Mouse (Mus musculus) frontal cortex, postnatal 36 days (tissue): ENCODE data around the gene Apbb2.
"Not testable (repeated sequence)": the region's sequence is repeated elsewhere in the genome, so short reads cannot be mapped to it uniquely, and the experiment has no call there.

ENCODE experiments used
- DNase-seq, 2 experiments: peaks; one replicate each; pipeline ENCODE4 v3.0.0; 2022; ENCODE audit warnings: low spot score in 2 of 2

The Apbb2 gene

GRCm38 (mm10) chr5:66298856-66299255, 319.7 kb downstream of the Apbb2 start:
- DNase-seq = no peak

GRCm38 (mm10) chr5:66296116-66296515, 322.5 kb downstream of the Apbb2 start:
- DNase-seq = no peak

GRCm38 (mm10) chr5:66294952-66295351, 323.6 kb downstream of the Apbb2 start:
- no peak for DNase-seq

- no peak for DNase-seq
Measured at GRCm38 (mm10) chr5:66294106-66294625, 324.4 kb downstream of the Apbb2 start.

- DNase-seq = no peak
Measured at GRCm38 (mm10) chr5:66280742-66281141, 337.8 kb downstream of the Apbb2 start.

DNA sequence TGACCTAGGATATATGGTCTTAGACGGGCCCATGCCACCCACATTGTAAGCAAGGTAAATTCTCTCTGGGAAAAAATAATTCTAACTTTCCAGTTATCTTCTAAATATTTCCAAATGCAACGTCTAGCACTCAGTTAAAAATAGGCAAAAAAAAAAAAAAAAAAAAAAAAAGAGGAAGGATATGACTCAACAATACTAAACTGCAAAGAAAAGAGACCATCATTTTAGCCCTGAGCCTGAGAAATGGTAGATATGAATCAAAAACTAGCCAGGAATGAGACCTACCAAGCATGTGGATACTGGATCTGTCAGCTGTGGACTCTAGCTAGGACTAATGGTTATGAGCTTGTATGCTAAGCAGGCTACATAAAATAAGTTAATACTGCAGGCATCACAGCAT, 338.9 kb downstream of the Apbb2 start:
- no peak for DNase-seq

DNA sequence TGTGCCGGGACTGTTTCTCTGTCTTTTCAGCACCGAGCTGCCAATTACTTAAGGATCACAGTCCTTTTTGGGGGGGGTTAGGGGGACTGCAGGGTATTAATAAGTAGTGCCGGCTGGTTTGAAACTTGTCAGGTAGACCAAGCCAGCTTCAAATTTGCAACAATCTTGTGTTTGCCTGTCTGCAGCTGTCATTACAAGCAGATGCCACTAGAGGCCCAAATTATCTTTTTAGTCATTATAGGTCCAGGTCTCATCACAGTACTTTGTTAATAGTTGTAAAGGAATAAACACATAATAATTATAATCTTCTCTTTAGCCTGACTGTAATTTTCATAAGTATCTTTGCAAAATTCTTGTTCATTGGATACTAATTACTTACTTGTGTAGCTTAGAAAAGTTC, 344.2 kb downstream of the Apbb2 start:
- no peak for DNase-seq

DNA sequence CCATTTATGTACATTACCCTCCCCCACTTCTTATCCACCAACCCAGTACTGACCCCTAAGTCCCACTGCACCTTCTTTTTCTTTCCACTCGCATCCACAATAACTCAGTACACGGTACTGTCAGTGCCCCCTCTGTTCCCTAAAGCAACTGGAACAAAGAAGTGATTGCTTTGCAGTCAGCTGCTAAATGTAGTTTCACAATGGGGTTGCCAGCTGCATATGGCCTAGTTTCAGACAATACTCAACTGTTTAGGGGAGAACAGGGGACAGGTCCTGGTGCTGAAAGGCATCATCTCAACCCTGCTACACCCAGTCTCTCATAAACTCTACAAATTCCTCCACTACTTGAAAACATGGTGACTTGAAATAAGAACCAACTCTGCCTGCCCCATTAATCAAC, 347.4 kb downstream of the Apbb2 start:
- DNase-seq = no peak

DNA sequence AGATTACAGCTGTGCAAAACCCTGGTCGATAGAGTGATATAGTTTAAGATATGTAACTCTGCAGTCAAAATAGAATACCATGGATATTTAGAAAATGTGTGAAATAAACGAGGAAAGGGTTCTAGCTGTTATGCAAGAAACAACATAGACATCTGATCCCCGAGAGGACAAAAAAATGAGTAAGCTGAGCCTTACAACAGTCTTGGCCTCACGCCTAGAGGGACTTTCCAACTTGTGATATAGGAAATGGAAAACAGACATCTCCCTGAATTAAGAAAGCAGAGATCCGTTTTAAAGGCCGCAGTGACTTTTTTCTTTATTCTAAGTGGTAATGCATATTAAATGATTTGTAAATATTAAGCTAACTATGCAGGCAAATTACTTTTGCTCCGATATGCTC, 349.0 kb downstream of the Apbb2 start:
- no peak for DNase-seq

DNA sequence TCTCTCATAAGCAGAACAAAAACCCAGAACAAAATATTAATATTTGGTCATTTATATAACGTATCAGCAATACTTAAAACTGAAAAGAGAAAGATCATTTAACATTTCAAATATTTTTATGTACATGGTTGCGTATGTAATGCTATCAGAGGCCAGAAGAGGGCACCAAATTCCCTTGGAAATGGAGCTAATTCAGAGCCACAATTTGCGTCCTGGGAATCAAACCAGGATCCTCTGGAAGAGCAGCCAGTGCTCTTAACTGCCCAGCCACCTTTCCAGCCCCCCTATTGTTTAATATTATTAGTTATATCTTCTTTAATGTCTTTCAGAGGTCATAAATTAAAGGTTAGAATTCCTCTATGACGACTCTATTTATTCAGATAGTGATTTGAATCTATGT, 355.2 kb downstream of the Apbb2 start:
- DNase-seq = peak in 1 of 2 experiments; percentile 13

- DNase-seq = no peak
Measured at GRCm38 (mm10) chr5:66262475-66262874, 356.1 kb downstream of the Apbb2 start.

DNA sequence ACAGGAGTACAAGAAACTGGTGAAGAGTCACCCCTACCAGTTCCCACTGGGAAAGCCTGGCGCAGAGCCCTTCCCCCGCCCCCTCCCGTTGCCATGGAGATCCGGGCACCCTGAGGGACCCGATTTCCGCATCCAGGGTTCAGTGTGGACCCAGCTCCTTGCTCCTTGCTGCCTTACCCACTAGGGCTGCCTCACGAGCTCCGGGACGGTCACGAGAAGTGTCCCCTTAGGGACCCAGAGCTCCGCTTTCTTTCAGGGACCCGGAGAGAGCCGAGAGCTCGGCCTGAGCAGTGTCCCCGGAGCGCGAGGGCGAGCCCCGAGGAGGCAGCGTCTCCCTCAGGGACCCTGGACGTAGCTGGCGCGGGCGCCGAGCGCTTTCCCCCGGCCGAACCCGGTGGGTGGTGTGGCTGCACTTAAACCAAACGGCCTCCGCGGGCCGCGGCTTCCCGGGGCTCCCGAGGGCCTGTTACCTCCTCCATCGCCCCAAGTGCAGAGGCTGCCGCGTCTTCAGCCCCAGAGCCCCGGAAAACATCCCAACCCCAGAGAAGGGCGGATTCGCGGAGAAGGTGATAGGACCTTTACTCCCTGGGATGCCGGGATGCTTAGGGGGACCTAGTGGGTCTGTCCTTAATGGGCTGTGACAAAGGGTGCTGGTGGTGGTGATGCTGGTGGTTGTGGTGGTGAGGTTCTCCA, 358.7 kb downstream of the Apbb2 start, which contains the start of gene Nsun7:
Nsun7 (plus strand) TSS at position 142 of the 693 bp plus-strand sequence.
- peak; percentile 82 to 86 for DNase-seq

- DNase-seq = not testable (repeated sequence)
Measured at GRCm38 (mm10) chr5:66259431-66259755, 359.2 kb downstream of the Apbb2 start.

DNA sequence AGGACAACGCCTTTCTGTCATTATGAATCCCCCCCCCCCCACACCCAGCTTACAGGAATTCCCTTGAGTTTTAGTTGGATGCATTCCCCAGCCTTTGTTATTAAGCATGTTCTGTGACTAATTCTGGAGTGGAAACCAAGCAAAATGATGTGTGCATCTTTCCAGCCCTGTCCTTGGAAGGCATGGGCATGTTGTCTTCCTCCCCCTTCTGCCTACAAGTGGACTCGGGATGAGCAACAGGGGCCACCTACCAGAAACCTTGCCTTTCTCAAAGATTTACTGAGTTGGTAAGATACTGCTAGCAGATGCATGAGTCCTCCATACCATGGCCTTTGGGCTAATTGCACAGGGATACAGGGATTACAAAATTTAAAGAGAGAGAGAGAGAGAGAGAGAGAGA, 359.6 kb downstream of the Apbb2 start:
- DNase-seq = no peak

GRCm38 (mm10) chr5:66255044-66255443, 363.5 kb downstream of the Apbb2 start:
- no peak for DNase-seq

GRCm38 (mm10) chr5:66253219-66253618, 365.4 kb downstream of the Apbb2 start:
- DNase-seq = no peak
